Mouse (Mus musculus) T-helper 2 cell (primary cell): ENCODE measurements around the gene Rps6ka1.

Experiments
- in situ Hi-C: fragments of 300-600 bp; cut with MboI, MseI; formaldehyde crosslinking; loops from one replicate; pipeline ENCODE4 v1.15.1; 2025; ENCODE audit warnings: high pct_unique_total_duplicates

Gene Rps6ka1

DNA sequence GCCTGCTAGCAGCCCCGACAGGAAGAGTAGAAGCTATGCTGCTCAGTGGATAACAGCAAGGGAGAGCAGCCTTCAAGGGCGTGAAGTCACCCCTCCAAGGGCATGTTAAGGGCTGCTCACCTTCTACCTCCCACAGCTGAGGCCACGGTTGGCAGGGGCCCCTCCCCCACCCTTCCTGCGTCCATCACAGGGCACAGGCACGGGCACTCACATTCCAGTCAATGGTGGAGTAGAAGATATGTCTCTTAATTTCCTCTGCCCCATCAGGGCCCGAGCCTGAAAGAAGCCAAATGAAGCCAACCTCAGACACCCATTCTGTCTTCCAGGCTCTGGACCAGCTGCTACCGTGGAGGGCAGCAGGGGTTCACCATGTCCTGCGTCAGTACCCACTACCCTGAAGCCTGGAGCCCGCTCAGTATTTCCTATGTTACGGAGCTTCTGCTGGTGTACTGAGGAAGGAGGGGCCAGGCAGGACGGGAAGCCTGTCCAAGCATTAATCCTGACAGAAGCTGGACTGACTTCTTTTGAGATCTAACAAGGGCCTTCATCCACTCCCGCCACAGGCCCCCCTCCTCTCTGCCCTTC, 23.7 kb downstream of the Rps6ka1 start:
- in situ Hi-C loops = no loop called here

DNA sequence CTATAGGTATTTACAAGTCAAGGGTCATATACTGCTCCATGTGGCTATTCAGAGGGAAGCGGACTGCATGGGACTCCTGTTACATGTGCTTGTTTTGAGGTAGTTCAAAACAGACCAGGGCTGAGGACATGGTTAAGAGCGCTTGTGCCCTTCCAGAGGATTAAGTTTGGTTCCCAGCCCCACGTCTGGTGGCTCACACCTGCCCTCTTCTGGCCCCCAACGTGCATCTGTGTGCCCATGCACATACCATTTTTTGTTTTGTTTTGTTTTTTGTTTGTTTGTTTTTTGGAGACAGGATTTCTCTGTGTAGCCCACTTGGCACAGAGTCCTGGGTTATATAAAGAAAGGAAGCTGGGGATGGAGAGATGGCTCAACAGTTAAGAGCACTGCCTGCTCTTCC, 30.1 kb downstream of the Rps6ka1 start:
- in situ Hi-C loops = no loop called here

DNA sequence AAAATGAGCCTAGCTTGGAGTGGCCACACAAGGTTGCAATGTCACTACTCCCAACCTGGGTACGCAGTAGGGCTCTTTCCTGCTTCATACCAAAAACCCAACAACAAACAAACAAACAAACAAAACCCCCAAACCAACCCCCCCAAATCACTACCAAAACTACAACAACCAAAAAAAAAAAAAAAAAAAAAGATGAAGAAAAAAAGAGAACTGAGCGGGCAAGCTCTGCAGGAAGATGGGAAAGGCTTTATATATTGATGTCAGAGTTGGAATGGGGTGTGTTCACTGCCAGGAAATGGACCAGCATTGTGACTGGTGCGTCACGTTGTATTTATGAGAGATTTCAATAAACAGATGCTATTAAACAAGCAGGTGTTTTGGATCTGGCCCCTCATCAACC, 33.0 kb downstream of the Rps6ka1 start:
- in situ Hi-C loops = no loop called here

DNA sequence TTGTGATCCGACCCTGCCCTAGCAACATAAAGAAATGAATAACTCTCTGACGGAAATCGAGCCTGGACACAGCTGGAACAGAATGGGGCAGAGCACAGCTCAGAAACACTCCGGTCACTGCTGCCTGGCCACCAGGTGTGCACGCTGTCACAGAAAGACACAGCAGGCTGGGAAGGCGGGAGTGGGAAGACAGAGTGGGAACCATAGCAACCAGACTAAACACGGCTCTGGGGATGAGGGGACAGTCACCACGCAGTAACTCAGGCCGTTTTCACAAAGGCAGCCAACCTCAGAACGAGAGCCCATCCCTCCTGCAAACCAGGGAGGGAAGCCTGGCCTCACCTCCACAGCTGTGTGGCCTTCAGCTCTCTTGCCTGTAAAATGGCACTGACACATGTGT, 34.0 kb downstream of the Rps6ka1 start:
- in situ Hi-C loops = no loop called here

DNA sequence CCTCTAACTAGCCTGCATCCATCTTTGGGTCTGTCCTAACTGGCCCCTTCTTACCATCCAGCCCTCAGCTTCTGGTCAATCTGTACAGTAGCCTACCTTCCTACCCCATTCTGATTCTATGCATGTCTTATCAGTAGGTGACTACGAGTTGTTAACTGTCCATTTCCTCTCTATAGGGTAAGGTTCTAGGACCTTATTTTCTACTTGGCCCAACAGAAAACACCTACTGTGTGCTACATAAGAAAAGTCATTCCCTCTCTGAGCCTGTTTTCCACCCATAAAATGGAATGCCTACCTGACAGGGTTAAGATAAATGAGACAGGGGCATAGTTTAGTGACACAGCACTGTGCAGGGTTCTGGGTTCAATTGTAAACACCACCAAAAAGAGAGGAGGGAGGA, 41.0 kb downstream of the Rps6ka1 start:
- in situ Hi-C loops = no loop called here

DNA sequence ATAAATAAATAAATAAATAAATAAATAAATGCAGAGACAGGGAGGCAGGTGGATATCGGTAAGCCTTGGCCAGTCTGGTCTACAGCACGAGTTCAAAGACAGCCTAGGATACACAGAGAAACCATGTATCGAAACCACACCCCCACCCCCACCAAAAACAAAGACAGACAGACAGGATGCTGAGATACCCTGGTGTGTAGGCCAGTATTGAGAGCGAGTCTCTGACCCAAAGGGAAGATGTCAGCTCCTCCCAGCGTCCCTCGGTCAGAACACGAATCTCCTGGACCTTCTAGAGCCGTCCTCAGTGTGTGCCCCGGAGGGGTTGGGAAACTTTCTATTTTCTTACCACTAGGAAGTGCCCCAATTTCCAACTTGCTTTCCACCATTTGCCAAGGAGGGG, 42.5 kb downstream of the Rps6ka1 start:
- in situ Hi-C loops = no loop called here

DNA sequence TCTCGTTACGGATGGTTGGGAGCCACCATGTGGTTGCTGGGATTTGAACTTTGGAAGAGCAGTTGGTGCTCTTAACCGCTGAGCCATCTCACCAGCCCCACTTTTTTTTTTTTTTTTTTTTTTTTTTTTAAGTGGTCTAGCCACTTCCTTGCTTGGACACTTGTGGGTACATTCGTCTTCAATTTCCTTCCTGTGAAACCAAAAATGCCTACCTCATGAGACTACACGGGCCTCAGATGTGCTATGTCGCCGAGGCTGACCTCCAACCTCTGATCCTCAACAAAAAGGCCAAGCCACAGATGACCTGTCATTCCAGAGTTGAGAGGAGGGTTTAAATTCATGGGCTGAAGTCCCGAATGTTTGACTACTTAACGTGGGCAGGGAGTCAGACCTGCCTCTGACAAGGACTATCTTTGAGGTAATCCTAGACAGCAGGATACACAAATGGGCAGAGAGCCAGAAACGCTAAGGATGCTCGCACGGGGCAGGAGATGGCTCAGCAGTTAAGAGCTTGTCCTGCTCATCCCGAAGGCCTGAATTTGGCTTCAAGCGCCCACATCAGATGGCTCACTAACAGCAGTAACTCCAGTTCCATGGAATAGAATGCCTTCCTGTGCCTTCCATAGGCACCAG, 43.3 kb downstream of the Rps6ka1 start:
- in situ Hi-C loops = loop anchor here (5.0 kb wide), 1 partner anchor 252 kb away; no protein-coding TSS in a partner anchor

DNA sequence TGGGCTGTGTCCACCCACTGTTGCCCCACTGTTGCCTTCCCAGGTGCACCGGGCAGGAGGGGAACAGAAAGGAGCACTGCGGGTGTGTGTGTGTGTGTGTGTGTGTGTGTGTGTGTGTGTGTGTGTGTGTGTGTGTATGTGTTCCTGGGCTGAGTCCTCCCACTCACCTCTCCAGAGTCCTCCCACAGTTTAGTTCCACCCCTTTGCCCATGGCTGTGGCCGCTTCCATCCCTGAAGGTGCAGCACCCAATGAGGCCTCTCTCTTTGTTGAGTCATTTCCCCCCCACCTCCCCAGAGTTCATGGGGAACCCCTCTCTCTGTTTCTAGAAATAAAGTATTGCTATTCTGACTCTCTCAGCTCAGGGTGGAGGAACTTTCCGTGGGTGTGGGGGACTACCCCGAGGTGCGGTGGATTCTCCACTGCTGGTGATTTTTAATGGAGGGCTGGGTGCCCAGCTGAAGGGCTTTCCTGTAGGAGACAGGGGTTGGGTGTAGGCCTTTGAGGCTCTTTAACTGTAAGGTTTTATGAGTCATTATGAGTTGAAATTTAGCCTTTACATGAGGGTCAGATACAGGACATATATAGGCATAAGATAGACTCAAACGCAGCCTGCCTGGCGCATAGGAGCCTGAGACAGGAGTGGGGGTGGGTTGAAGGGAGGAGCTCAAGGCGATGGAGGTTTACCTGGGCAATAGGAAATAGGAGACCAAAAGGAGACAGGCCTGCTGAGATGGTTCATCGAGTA, 44.4 kb downstream of the Rps6ka1 start:
- in situ Hi-C loops = loop anchor here (5.0 kb wide), 1 partner anchor 251 kb away; no protein-coding TSS in a partner anchor

DNA sequence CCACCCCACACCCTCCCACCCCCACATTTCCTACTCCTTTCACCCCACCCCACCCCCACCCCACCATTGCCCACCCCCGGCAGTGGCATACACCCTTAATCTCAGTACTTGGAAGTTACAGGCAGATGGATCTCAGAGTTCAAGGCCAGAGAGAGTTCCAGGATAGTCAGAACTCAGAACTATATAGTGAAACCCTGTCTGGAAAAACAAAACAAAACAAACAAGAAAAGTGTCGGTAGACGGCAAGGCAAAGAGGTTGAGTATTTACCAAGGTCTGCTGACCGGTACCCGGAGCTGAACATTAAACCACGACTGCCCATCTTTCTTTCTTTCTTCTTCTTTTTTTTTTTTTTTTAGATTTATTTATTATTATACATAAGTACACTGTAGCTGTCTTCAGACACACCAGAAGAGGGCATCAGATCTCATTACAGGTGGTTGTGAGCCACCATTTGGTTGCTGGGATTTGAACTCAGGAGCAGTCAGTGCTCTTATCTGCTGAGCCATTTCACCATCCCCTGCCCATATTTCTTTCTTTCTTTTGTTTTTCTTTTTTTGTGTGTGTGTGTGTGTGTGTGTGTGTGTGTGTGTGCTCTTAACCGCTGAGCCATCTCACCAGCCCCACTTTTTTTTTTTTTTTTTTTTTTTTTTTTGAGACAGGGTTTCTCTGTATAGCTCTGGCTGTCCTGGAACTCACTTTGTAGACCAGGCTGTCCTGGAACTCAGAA, 45.7 kb downstream of the Rps6ka1 start:
- in situ Hi-C loops = loop anchor here (5.0 kb wide), 1 partner anchor 250 kb away; no protein-coding TSS in a partner anchor

DNA sequence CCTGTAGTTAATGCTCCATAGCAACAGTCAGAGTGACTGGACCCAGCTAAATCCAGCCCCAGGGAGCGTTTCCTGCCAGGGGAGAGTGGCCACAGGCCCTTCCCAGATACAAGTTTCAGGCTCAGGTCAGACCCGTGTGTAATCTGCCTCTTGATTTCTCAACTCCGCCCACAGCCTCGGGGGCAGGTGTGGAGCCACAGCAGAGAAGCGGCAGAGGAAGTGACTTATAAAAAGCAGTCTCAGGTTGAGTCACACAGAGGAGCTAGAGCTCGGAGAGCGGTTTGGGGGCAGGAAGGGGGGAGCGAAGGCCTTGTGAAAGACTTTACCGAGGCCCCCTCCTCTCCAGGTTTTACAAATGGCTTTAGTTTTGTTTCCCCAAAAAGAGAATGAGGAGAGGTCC, 46.6 kb downstream of the Rps6ka1 start:
- in situ Hi-C loops = loop anchor here (5.0 kb wide), 1 partner anchor 249 kb away; no protein-coding TSS in a partner anchor

DNA sequence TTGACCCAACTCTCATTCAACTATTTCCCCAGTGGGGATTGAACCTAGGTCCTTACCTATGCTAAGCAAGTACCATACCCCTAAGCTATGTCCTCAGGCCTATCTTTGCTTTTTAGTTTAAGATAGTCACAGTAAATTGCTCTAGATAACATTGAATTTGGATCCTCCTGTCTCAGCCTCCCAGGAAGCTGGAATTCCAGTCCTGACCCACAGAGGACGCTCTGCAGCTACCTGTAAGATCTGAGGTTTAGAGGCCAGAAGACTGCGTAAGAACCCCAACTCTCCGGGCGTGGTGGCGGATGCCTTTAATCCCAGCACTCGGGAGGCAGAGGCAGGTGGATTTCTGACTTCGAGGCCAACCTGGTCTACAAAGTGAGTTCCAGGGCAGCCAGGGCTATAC, 47.1 kb downstream of the Rps6ka1 start:
- in situ Hi-C loops = loop anchor here (5.0 kb wide), 1 partner anchor 248 kb away; no protein-coding TSS in a partner anchor

DNA sequence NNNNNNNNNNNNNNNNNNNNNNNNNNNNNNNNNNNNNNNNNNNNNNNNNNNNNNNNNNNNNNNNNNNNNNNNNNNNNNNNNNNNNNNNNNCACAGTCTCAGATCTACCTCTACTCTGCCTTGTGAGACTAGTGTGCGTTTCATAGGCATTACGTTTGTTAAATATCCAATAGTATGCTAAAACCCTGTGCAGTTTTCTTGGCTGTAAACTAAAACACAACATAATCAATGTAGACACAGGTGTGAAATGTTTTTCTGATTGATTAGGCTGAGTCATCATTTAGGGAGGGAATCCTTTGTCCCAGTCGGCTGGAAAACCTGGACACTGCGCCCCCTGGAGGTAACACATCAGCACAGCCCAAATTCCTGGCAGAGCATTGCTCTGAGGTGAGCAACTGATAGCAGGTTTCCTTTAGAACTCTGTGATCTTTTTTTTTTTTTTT, 48.2 kb downstream of the Rps6ka1 start:
- in situ Hi-C loops = no loop called here

DNA sequence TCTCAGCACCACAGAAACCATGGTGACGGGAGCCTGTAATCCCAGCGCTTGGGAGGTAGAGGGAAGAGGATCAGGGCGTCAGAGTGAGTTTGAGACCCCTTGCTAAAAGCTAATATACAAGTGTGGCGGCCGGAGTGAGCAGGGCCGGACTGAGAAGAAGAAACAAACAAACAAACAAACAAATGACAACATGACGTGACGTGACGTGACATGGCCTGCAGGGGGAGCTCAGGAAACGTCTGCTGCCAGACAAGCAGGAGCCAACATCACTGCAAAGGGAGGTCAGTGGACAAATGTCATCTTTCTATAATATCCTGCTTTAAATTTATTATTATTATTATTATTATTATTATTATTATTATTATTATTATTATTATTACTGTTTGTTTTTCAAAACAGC, 51.0 kb downstream of the Rps6ka1 start:
- in situ Hi-C loops = no loop called here

DNA sequence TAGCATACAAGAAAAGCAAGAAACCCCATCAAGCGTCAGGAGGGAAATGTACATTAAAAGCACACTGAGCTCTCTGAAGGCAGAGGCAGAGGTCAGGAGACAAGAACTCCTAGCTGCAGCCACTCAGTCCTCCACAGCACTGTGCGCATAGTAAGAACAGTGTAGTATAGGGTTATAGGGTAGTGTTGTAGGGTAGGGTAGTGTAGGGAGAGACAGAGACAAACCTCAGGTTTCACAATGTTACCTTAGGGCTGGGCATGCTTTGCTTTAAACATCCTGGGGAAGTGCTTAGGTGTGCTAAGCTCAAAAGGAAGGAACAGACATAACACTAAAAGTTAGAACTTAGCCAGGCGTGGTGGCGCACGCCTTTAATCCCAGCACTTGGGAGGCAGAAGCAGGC, 52.4 kb downstream of the Rps6ka1 start:
- in situ Hi-C loops = no loop called here

DNA sequence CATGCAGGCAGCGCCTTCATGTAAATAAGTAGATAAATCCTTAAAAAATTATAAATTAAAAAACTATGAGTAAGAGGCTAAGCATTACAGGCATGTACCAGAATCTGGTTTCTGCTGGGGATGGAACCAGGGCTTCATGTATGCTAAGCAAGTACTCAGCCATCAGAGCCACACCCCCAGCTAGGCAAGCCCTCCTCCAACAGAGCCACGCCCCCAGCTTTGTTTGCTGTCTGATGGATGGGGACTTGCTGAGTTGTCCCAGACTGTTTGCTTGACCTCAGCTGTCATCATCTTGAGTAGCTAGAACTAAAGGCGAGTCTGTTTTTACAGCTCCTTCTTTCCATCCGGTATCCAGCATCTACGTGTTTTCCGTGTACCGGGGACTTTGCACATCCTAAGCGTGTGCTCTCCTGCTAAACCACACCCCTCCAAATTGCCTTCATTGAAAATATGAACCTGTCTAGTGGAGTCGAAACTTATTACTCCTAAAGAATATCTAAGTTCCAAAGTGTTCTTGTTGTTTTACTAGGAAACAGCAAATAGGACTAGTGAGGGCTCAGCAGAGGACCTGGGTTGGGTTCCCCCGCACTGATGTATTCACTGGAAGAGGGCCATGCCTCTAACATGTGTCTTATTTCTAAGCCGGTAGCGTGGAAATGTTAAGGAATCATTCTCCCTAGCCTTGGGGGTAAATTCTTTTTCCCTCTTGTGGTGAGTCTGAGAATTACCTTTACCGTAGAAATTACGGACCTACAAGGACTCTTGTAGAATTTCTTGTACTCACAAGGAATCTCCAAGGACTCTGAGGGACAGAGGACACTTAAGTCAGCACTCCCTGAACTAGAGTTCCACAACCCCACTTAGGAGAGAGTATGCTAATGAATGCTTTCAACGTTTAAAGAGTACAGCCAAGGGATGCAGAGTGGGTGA, 54.4 kb downstream of the Rps6ka1 start:
- in situ Hi-C loops = loop anchor here (5.0 kb wide), 1 partner anchor 171 kb away; no protein-coding TSS in a partner anchor

DNA sequence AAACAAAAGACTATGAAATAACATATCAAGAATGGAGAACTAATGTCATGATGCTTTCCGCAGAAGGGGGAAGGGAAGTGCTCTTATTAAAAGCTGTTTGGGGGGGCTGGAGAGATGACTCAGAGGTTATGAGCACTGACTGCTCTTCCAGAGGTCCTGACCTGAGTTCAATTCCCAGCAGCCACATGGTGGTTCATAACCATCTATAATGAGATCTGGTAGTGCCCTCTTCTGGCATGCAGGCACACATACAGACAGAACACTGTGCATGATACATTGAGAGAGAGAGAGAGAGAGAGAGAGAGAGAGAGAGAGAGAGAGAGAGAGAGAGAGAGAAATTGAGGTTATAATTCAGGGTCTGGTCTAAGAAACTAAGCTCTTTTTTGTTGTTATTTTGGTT, 57.1 kb downstream of the Rps6ka1 start:
- in situ Hi-C loops = loop anchor here (5.0 kb wide), 1 partner anchor 168 kb away; no protein-coding TSS in a partner anchor

DNA sequence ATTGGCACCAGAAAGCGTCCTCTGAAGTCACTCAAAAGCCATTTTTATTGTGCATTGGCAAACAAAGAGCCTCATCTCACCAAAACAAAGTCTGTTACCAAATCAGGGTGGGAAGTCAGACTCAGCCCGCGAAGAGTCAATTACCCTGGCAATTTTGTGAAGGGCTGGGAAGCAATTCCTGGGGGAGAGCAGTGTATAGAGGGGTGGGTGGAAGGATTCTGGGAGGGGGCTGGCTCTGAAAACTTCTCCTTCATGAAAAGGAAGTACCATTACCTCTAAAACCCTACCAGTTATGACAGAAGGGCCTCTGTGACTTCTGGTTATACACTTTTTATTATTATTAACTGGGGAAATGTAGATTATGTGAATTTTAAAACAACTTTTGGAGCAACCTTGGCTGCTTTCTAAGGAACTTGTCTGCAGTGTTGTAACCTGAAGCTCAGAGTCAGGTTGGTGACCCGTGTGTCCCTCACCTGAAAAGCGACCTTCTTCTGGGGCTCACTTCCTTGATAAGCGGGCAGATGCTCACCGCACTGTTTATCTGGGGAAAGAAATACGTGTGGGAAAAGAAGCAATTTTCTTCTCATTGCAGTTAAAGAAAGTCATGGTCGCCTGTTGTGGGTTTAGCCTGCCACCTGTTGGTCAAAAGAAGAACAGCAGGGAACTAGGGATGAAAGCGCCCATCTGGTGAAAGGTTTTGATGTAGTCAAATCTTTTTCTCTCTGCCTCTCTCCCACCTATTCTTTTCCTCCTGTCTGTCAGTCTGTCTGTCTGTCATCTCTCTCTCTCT, 58.1 kb downstream of the Rps6ka1 start:
- in situ Hi-C loops = loop anchor here (5.0 kb wide), 1 partner anchor 167 kb away; no protein-coding TSS in a partner anchor

DNA sequence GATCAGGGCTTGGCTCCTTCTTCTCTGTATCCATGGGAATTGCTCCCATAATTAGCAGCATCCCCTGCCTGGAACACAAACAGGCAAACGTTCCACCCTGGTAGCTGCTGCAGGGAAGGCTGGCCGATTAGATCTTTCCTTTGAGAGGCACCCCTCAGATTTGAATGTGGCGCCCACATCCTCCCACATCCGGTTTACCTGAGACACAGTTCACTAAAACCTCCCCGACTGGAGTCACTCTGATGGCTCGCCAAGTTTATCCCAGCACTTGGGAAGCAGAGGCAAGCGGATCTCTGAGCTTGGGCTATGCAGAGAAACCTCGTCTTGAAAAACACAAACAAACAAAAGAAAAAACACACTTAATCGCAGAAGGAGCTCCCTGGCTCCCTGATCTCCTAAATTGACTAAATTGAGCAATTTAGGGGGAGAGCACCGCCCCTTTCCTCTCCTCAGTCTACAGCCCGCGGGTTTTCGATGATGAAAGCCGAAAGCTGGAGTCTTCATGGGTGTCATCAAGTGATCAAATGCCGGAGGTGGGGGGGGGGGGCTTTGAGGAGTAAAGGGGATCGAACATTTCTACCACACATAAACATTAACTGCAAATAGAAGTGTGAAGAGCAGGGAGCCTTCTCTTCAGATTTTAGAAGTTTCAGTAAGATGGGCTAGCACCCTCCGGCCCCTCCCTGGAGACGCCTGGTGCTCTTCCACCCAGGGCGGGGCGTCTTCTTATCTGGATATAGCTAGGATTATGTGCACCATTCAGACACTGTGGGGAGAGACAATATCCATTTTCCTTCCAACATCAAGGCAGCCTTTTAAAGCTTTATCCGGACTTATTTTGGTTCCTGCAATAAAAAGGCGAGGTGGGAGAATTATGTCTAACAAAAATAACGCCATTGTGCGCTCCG, 59.5 kb downstream of the Rps6ka1 start:
- in situ Hi-C loops = no loop called here

DNA sequence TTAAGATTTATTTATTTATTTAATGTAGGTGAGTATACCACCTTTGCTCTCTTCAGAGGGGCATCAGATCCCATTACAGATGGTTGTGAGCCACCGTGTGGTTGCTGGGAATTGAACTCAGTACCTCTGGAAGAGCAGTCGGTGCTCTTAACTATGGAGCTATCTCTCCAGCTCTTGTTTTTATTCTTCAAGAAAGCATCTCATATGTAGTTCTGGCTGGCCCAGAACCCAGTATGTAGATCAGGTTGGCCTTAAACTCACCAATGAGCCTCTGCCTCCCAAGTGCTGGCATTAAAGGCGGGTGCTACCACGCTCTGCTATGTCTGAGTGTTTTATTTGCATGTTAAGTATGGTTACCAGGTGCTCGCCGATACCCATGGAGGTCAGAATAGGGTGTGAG, 60.2 kb downstream of the Rps6ka1 start:
- in situ Hi-C loops = no loop called here
